ENCODE assay signal across 8 mouse cellular contexts in the genomic region with DNA sequence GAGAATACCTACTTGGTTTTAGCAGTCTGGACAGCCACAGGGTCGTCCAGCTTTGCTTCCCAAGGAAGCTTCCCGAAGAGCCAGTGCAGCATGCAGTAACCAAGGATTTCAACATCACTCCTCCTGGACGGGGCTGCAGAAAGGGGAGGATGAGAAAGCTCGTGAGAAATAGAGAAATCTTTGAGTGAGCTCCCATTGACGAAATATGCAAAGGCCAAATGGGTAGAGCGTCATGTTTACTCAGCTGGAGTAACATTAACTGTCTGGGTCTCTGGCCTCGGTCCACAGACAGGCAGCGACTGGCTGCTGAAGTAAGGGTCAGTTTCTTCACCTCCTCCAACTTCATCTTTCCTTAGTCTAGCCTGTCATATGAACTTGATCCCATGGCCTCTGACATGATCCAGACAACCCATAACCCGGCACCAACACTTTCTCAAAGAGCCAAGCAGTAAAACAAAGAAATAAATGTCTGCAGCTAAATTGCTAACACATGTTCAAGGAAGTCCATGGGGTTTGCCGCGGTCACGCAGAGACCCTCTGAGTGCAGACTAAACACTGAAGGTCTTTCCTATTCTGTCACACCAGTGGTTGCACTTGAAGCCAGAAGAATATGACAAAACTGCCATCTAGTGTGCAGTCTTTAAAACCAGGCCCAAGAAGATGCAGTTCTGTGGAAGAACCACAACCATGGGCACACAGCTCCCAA.
A peak's percentile ranks its signal among the peaks of the same experiment; 100 is the strongest.
DNase-seq lines count a peak whose midpoint lies in the region; ATAC-seq lines count a peak whose summit lies in the region.

No protein-coding gene starts in this region.

- H3K4me1 ChIP-seq in intestine, embryonic 14.5 days (replicated peaks; ENCODE audit: control insufficient read depth, insufficient read depth, low read length) = peaks cover 15% of the 10 kb centered on the region
- H3K4me1 ChIP-seq in stomach, embryonic 14.5 days (ENCODE audit: control insufficient read depth, insufficient read depth, low read length) = peaks cover 8% of the 10 kb centered on the region; the same call in 1 of the 2 replicates

- intact Hi-C loops in gastrocnemius, postnatal 14 days (cut with DNase I; ENCODE audit: low total_unique reads) = no loop called here

- peak overlapping the region; percentile 20; the same call in 1 of the 2 replicates for H3K4me2 ChIP-seq in intestine, embryonic 14.5 days (ENCODE audit: low read length)
- H3K4me2 ChIP-seq in stomach, embryonic 14.5 days (replicated peaks; ENCODE audit: low read depth, low read length) = no peak overlapping the region

- ATAC-seq in intestine, embryonic 14.5 days (replicated peaks; ENCODE audit: low FRiP score, low TSS enrichment, low read depth) = peak; percentile 78
- ATAC-seq in stomach, embryonic 14.5 days (ENCODE audit: insufficient number of reproducible peaks, insufficient read depth, low FRiP score, low read depth) = peak; percentile 86

- H3K27ac ChIP-seq in intestine, embryonic 14.5 days (ENCODE audit: low read depth) = peak overlapping the region; percentile 54; the same call in 1 of the 2 replicates
- H3K27ac ChIP-seq in stomach, embryonic 14.5 days (ENCODE audit: low read length) = peak overlapping the region; percentile 45; the same call in 1 of the 2 replicates

- H3K4me3 ChIP-seq in intestine, embryonic 14.5 days (ENCODE audit: low read depth, low read length) = no peak overlapping the region
- no peak overlapping the region for H3K4me3 ChIP-seq in stomach, embryonic 14.5 days (ENCODE audit: low read depth, low read length)

- 21% methylated on average over 12 of the region's 12 CpGs for WGBS in intestine, embryonic 14.5 days
- WGBS in stomach, embryonic 14.5 days = 14% methylated on average over 12 of the region's 12 CpGs

- H3K27me3 ChIP-seq in intestine, embryonic 14.5 days (replicated peaks; ENCODE audit: control insufficient read depth, insufficient read depth, low read length) = no peaks in the 10 kb centered on the region
- H3K27me3 ChIP-seq in stomach, embryonic 14.5 days (ENCODE audit: control insufficient read depth, insufficient read depth, low read length) = no peaks in the 10 kb centered on the region

- H3K9me3 ChIP-seq in intestine, embryonic 14.5 days (ENCODE audit: control insufficient read depth, low read length) = no peaks in the 10 kb centered on the region
- no peaks in the 10 kb centered on the region for H3K9me3 ChIP-seq in stomach, embryonic 14.5 days (ENCODE audit: control insufficient read depth, low read depth, low read length)

- H3K9ac ChIP-seq in intestine, embryonic 14.5 days (ENCODE audit: low read length) = no peak overlapping the region
- H3K9ac ChIP-seq in stomach, embryonic 14.5 days (replicated peaks; ENCODE audit: low read depth, low read length) = no peak overlapping the region

- peak; percentile 15 for DNase-seq in R1 (ENCODE audit: low read depth, low spot score)
- peak; percentile 78 for DNase-seq in embryo, embryonic 10 days (ENCODE audit: low spot score)
- peak; percentile 30 for DNase-seq in gastrocnemius, postnatal 14 days
- peak; percentile 64 for DNase-seq in intestine, embryonic 14.5 days (ENCODE audit: low spot score)
- DNase-seq in left cerebral cortex, adult 8-10 months (ENCODE audit: low spot score in 2 of 2) = peak; percentile 8 to 24
- DNase-seq in mesoderm, embryonic 11.5 days (ENCODE audit: low read depth, low spot score) = peak; percentile 85
- no peak for DNase-seq in thymus, postnatal 4 days

- no peaks in the 10 kb centered on the region for H3K36me3 ChIP-seq in intestine, embryonic 14.5 days (ENCODE audit: control insufficient read depth, insufficient read depth, low read length)
- H3K36me3 ChIP-seq in stomach, embryonic 14.5 days (ENCODE audit: control insufficient read depth, insufficient read depth, low read length) = no peaks in the 10 kb centered on the region
